Mouse (Mus musculus): ENCODE measurements around the gene Hic2.

GRCm38 (mm10) chr16:17226496-17226895, 6.9 kb upstream of the Hic2 start:
- TF ChIP-seq USF1 (IDR thresholded peaks at IDR 0.05; ENCODE audit: low read depth): no peak
- no peak for TF ChIP-seq CEBPB (IDR thresholded peaks at IDR 0.05; ENCODE audit: insufficient read depth, poor library complexity, severe bottlenecking)
- TF ChIP-seq POLR2A (IDR thresholded peaks at IDR 0.05; ENCODE audit: insufficient read length, low read depth): no peak
- TF ChIP-seq MAX (IDR thresholded peaks at IDR 0.05; ENCODE audit: low read depth): no peak
- no peak for TF ChIP-seq REST (IDR thresholded peaks at IDR 0.05; ENCODE audit: insufficient read depth, insufficient read length)
